Mouse (Mus musculus) ES-Bruce4 (cell line): Measurements from ENCODE around the gene Slc1a7.

Experiments
- CTCF ChIP-seq: IDR thresholded peaks from one replicate; pipeline ENCODE4 v1.8.1; 2011; ENCODE audit warnings: low read depth, low read length
- EP300 ChIP-seq: IDR thresholded peaks from 2 replicates; pipeline ENCODE4 v1.6.1; 2011; ENCODE audit warnings: low read depth, low read length; ENCODE audit not compliant: insufficient read depth
- POLR2A ChIP-seq: IDR thresholded peaks from one replicate; pipeline ENCODE4 v1.8.1; 2011; ENCODE audit warnings: low read length; ENCODE audit not compliant: insufficient read depth

DNA sequence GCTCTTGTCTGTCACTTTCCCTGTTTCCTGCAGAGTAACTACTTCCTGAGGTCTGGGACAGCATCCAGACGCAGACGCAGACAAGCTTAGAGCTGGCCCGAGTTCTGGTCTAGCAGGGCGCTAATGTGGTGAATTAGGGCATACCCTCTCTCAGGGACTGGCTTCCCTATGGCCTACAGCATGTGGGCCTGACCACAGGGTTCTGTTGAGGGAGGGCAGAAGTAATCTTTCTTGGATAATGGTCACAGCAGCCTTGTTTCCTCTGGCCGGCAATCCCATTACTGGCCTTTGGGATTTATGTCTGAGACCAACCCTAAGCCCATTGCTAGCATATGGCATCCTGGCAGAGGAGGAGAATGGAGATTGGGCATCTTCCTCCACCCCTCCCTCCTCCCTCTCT lies 22.7 kb downstream of the Slc1a7 start:
- TF ChIP-seq CTCF = no peak
- no peak for TF ChIP-seq EP300
- no peak for TF ChIP-seq POLR2A
